ENCODE assay signal across 12 mouse cellular contexts in the genomic region with DNA sequence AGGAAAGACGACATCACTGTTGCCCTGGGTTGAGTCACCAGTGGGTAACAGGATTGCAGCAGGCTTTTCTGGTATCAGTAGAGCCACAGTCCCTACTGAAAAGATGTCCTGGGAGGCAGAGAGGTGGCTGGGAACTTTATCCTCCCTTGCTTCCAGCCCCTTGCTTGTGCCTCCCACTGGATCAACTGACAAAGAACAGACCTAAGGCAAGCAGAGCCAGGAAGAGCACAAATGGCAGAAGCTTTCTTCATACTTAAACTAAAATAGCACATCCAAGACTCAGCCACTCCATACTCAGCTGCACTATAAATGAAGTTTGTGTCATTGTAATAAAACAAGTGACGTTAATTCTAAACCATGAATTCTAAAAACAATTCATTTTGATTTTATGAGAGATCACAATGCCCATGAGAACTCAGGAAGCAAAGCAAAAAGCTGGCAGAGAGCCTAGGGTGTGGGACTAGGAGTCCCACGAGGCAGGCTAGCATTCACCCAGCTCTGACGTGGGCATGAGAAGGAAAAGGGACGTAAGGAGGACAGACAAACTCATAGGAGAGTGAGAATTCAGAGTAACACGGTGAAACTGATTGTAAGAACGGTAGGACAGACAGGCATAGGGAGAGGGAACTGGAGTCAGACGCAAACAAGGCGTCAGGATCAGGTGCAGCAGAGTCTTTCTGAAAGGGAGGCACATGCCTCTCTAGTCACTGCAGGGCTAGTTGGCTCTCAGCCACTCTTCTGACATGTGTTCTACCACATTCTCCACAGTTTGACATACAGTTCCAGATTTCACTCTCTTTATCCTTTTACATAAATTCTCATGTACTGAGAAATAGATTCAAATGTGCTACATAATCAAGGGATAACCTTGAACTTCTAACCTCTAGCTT. TPM values are rescaled to one million over a fixed set of nuclear protein-coding genes. Genes with fewer than 3 reads are reported as not detected.
DNase-seq lines count a peak whose midpoint lies in the region; ATAC-seq and TF ChIP-seq lines count a peak whose summit lies in the region.
"Had no signal": no experiment of that assay in that cellular context is flagged by ENCODE, and none has a peak within 500 bp of the region (broad histone marks: within the 10 kb centered on the region; RNA-seq: fewer than 3 reads in every experiment).

No protein-coding gene starts in this region.

- H3K27me3 ChIP-seq in heart, embryonic 14.5 days (ENCODE audit: control insufficient read depth, insufficient read depth, low read length): no peaks in the 10 kb centered on the region
- H3K27me3 ChIP-seq in hindbrain, embryonic 11.5 days (ENCODE audit: control insufficient read depth, insufficient read depth, low read length): no peaks in the 10 kb centered on the region
- H3K27me3 ChIP-seq: limb, embryonic 15.5 days; midbrain, embryonic 12.5 days had no signal

- H3K4me2 ChIP-seq in heart, embryonic 14.5 days (ENCODE audit: low read length): peak overlapping the region; percentile 29; the same call in 1 of the 2 replicates
- no peak overlapping the region for H3K4me2 ChIP-seq in hindbrain, embryonic 11.5 days (replicated peaks; ENCODE audit: low read depth, low read length)
- H3K4me2 ChIP-seq: limb, embryonic 15.5 days; midbrain, embryonic 12.5 days had no signal

- peak overlapping the region; percentile 38; the same call in 1 of the 2 replicates for H3K9ac ChIP-seq in heart, embryonic 14.5 days (ENCODE audit: low read length)
- H3K9ac ChIP-seq in hindbrain, embryonic 11.5 days (ENCODE audit: low read depth, low read length): no peak overlapping the region
- H3K9ac ChIP-seq: limb, embryonic 15.5 days; midbrain, embryonic 12.5 days had no signal

- H3K4me1 ChIP-seq in heart, embryonic 14.5 days (ENCODE audit: control insufficient read depth in 2 of 2, insufficient read depth in 2 of 2, low read length in 2 of 2): peaks cover 10 to 22% of the 10 kb centered on the region in 2 experiments; a peak in 3 of 4 replicates
- H3K4me1 ChIP-seq in olfactory bulb, adult 2 months (ENCODE audit: control insufficient read depth, insufficient read depth, low read length): peaks cover 14% of the 10 kb centered on the region
- no peaks in the 10 kb centered on the region for H3K4me1 ChIP-seq in hindbrain, embryonic 11.5 days (replicated peaks; ENCODE audit: control insufficient read depth, insufficient read depth, low read length)
- H3K4me1 ChIP-seq: limb, embryonic 15.5 days; midbrain, embryonic 12.5 days had no signal

- H3K27ac ChIP-seq in heart, embryonic 14.5 days (replicated peaks in 1 of 2; ENCODE audit: control insufficient read depth in 1 of 2, insufficient read depth in 1 of 2, low read depth in 2 of 2, low read length in 2 of 2): peak overlapping the region; percentile 93 to 96
- peak overlapping the region; percentile 49 for H3K27ac ChIP-seq in olfactory bulb, adult 2 months (ENCODE audit: insufficient read depth, low read depth, low read length)
- H3K27ac ChIP-seq in hindbrain, embryonic 11.5 days (ENCODE audit: low read depth, low read length): no peak overlapping the region
- H3K27ac ChIP-seq: limb, embryonic 15.5 days; midbrain, embryonic 12.5 days had no signal

- no peaks in the 10 kb centered on the region for H3K9me3 ChIP-seq in heart, embryonic 14.5 days (ENCODE audit: control insufficient read depth, low read length)
- no peaks in the 10 kb centered on the region for H3K9me3 ChIP-seq in hindbrain, embryonic 11.5 days (ENCODE audit: control insufficient read depth, low read length)
- H3K9me3 ChIP-seq: limb, embryonic 15.5 days; midbrain, embryonic 12.5 days had no signal

- TF ChIP-seq CTCF in olfactory bulb, adult 2 months (IDR thresholded peaks at IDR 0.05; ENCODE audit: insufficient read depth, low read depth, low read length): no peak

- H3K36me3 ChIP-seq in heart, embryonic 14.5 days (ENCODE audit: control insufficient read depth, insufficient read depth, low read length): peaks cover 51% of the 10 kb centered on the region
- H3K36me3 ChIP-seq in hindbrain, embryonic 11.5 days (ENCODE audit: control insufficient read depth, insufficient read depth, low read length): no peaks in the 10 kb centered on the region

- no peak overlapping the region for H3K4me3 ChIP-seq in heart, embryonic 14.5 days (ENCODE audit: control insufficient read depth in 1 of 2, insufficient read depth in 1 of 2, low read depth in 1 of 2, low read length in 2 of 2)
- H3K4me3 ChIP-seq in olfactory bulb, adult 2 months (ENCODE audit: insufficient read depth, low read depth, low read length): no peak overlapping the region
- no peak overlapping the region for H3K4me3 ChIP-seq in hindbrain, embryonic 11.5 days (ENCODE audit: low read depth, low read length)
- H3K4me3 ChIP-seq: limb, embryonic 15.5 days; midbrain, embryonic 12.5 days had no signal

- ATAC-seq in heart, embryonic 14.5 days (ENCODE audit: insufficient number of reproducible peaks, insufficient read depth, low FRiP score, low read depth): peak; percentile 63; the same call in 1 of the 2 replicates
- no peak for ATAC-seq in hindbrain, embryonic 11.5 days (ENCODE audit: low FRiP score)
- ATAC-seq: hindbrain, embryonic 16.5 days had no signal

- TF ChIP-seq POLR2A in olfactory bulb, adult 2 months (IDR thresholded peaks at IDR 0.05; ENCODE audit: insufficient read depth, low read depth, low read length): no peak

- WGBS in heart, embryonic 14.5 days: 26% methylated on average over 9 of the region's 9 CpGs
- WGBS in olfactory bulb, adult 2 months: 37% methylated on average over 9 of the region's 9 CpGs
- 88% methylated on average over 9 of the region's 9 CpGs for WGBS in hindbrain, embryonic 11.5 days

- peak; percentile 47 for DNase-seq in adrenal gland, postnatal 10 days
- no peak for DNase-seq in adrenal gland, adult 2 months
- peak; percentile 29 for DNase-seq in layer of hippocampus, adult 9-11 months
- DNase-seq in layer of hippocampus, postnatal 10 days (ENCODE audit: low spot score in 2 of 2): no peak
- no peak for DNase-seq in thymus, adult 18-20 months
- no peak for DNase-seq in hindbrain, embryonic 11.5 days (ENCODE audit: low spot score)
- DNase-seq: cerebellum, adult 18-20 months had no signal

RNA-seq across cellular contexts. Expression of gene Ttbk2, which starts 21.3 kb away (rescaled TPM):
- total RNA-seq in adrenal gland, postnatal 10 days (2021): 10 to 100 TPM; 10.8 to 14.1 TPM
- 10 to 100 TPM in 1 of 2 experiments, 1 to 10 TPM in 1; 9.8 to 15.2 TPM for total RNA-seq in adrenal gland, adult 2 months (2021)
- 1.7 and 2.0 TPM in 2 replicates for polyA plus RNA-seq in adrenal gland, adult 2 months (2012; rRNA removed)
- total RNA-seq in layer of hippocampus, postnatal 10 days (2021): 10 to 100 TPM; 61.0 to 69.1 TPM
- polyA plus RNA-seq in heart, embryonic 14.5 days (2014; fragmentation: Nextera tagmentation; extraction: Ambion mirVana): 4.1 and 4.4 TPM in 2 replicates
- polyA plus RNA-seq in olfactory bulb, adult 2 months (2012; ENCODE audit: insufficient read depth, insufficient read length, low replicate concordance, missing spikeins): not detected in 2 replicates
- 12.1 and 13.1 TPM in 2 replicates for polyA plus RNA-seq in hindbrain, embryonic 11.5 days (2014; fragmentation: Nextera tagmentation; extraction: Ambion mirVana)

RNA-seq across cellular contexts. Expression of gene Cdan1, which starts 21.8 kb away (rescaled TPM):
- total RNA-seq in adrenal gland, postnatal 10 days (2021): 10 to 100 TPM; 13.2 to 20.8 TPM
- total RNA-seq in adrenal gland, adult 2 months (2021): 10 to 100 TPM; 11.4 to 12.4 TPM
- polyA plus RNA-seq in adrenal gland, adult 2 months (2012; rRNA removed): 20.1 and 26.6 TPM in 2 replicates
- total RNA-seq in layer of hippocampus, postnatal 10 days (2021): 10 to 100 TPM; 26.6 to 30.8 TPM
- polyA plus RNA-seq in heart, embryonic 14.5 days (2014; fragmentation: Nextera tagmentation; extraction: Ambion mirVana): 7.5 and 7.9 TPM in 2 replicates
- polyA plus RNA-seq in olfactory bulb, adult 2 months (2012; ENCODE audit: insufficient read depth, insufficient read length, low replicate concordance, missing spikeins): not detected in 2 replicates
- 5.6 and 7.1 TPM in 2 replicates for polyA plus RNA-seq in hindbrain, embryonic 11.5 days (2014; fragmentation: Nextera tagmentation; extraction: Ambion mirVana)

Comparison
In these comparisons a context has a peak if more than half of its experiments do, and no peak if none do; other contexts are left out.
1. DNase-seq: peak in adrenal gland, postnatal 10 days (single experiment) and layer of hippocampus, adult 9-11 months (single experiment); none in adrenal gland, adult 2 months (single experiment), layer of hippocampus, postnatal 10 days (0 of 2), thymus, adult 18-20 months (0 of 2) and hindbrain, embryonic 11.5 days (single experiment).